Mouse (Mus musculus) stomach, embryonic 16.5 days (tissue): Measurements from ENCODE around the gene Ssxb6. TPM values are rescaled to one million over a fixed set of nuclear protein-coding genes. Genes with fewer than 3 reads are reported as not detected.
"Not testable (repeated sequence)": the region's sequence is repeated elsewhere in the genome, so short reads cannot be mapped to it uniquely, and the experiment has no call there.

Source experiments
- ATAC-seq: fragments of 200-750 bp; cut with Nextera tagmentation; 2 replicates; pipeline ENCODE4 v1.8.0; 2017; ENCODE audit warnings: moderate number of reproducible peaks, moderate TSS enrichment; ENCODE audit not compliant: insufficient read depth, low FRiP score
- H3K27ac ChIP-seq: fragments of 300-500 bp; sonication (generic); 2 replicates; pipeline ENCODE4 v1.5.1; 2014; ENCODE audit warnings: low read length
- H3K27me3 ChIP-seq: fragments of 300-500 bp; sonication (generic); 2 replicates; pipeline ENCODE4 v1.6.1; 2014; ENCODE audit warnings: low read length, control low read depth, mixed read lengths; ENCODE audit not compliant: control insufficient read depth, insufficient read depth
- H3K36me3 ChIP-seq: fragments of 300-500 bp; sonication (generic); 2 replicates; pipeline ENCODE4 v1.6.1; 2014; ENCODE audit warnings: low read length; ENCODE audit not compliant: control insufficient read depth, insufficient read depth
- H3K4me1 ChIP-seq: fragments of 300-500 bp; sonication (generic); 2 replicates; pipeline ENCODE4 v1.6.1; 2014; ENCODE audit warnings: low read length, control low read depth, mixed read lengths; ENCODE audit not compliant: control insufficient read depth, insufficient read depth
- H3K4me2 ChIP-seq: fragments of 300-500 bp; sonication (generic); 2 replicates; pipeline ENCODE4 v1.6.1; 2014; ENCODE audit warnings: low read depth, low read length, mixed read lengths
- H3K4me3 ChIP-seq: fragments of 300-500 bp; sonication (generic); replicated peaks from 2 replicates; pipeline ENCODE4 v1.5.1; 2014; ENCODE audit warnings: mild to moderate bottlenecking, low read length
- H3K9ac ChIP-seq: fragments of 300-500 bp; sonication (generic); 2 replicates; pipeline ENCODE4 v1.6.1; 2014; ENCODE audit warnings: low read length
- H3K9me3 ChIP-seq: fragments of 300-500 bp; sonication (generic); replicated peaks from 2 replicates; pipeline ENCODE4 v1.6.1; 2016; ENCODE audit warnings: low read length, control low read depth; ENCODE audit not compliant: control insufficient read depth
- WGBS: fragments of 180-500 bp; shearing (Covaris S2); extraction: QIAGEN DNeasy Blood & Tissue Kit; methylation state at CpG from one replicate; pipeline ENCODE4 v1.1.7; 2014; 5-methylcytosine and 5-hydroxymethylcytosine counted together
- polyA plus RNA-seq: library from polyadenylated mRNA; unstranded; fragments of >200 nt; fragmentation: Nextera tagmentation; extraction: Ambion mirVana; gene quantifications from 2 replicates; pipeline ENCODE4 v1.2.1, GENCODE M21; 2015

Gene Ssxb6
- not detected in 2 replicates for polyA plus RNA-seq

- H3K4me2 ChIP-seq, H3K4me1 ChIP-seq, H3K36me3 ChIP-seq, H3K9me3 ChIP-seq, H3K9ac ChIP-seq, H3K27ac ChIP-seq, ATAC-seq, H3K27me3 ChIP-seq, H3K4me3 ChIP-seq: not testable (repeated sequence)
- WGBS = 61% methylated on average over 4 of the region's 4 CpGs
These were observed at the start of gene Ssxb6 for GRCm38 (mm10) chrX:8548155-8548554. TSS of gene Ssxb6 (minus strand) at chrX:8548255.

GRCm38 (mm10) chrX:8591716-8592115, 43.7 kb upstream of the Ssxb6 start, which contains the start of gene Ssxb3:
TSS of gene Ssxb3 (minus strand) at chrX:8591816.
- ATAC-seq, H3K4me1 ChIP-seq: not testable (repeated sequence)
- whole genome bisulfite sequencing = 33% methylated on average over 1 of the region's 1 CpGs

GRCm38 (mm10) chrX:8524854-8525253, 23.2 kb downstream of the Ssxb6 start, which contains the start of gene Gm14459:
TSS of gene Gm14459 (minus strand) at chrX:8524954.
- no peak within 1 kb of the TSS for H3K4me3 ChIP-seq
- no peaks in the 10 kb centered on the region for H3K27me3 ChIP-seq
- 76% methylated on average over 2 of the region's 2 CpGs for WGBS
- H3K4me1 ChIP-seq = no peaks in the 10 kb centered on the region
- no peaks in the 10 kb centered on the region for H3K36me3 ChIP-seq
- no peak within 1 kb of the TSS for H3K4me2 ChIP-seq
- no peaks in the 10 kb centered on the region for H3K9me3 ChIP-seq
- no peak within 1 kb of the TSS for H3K27ac ChIP-seq
- no peak for ATAC-seq
- H3K9ac ChIP-seq = no peak within 1 kb of the TSS

More at GRCm38 (mm10) chrX:8591716-8592115, 43.7 kb upstream of the Ssxb6 start, which contains the start of gene Ssxb3:
- H3K27ac ChIP-seq, H3K9me3 ChIP-seq, H3K36me3 ChIP-seq, H3K4me2 ChIP-seq, H3K4me3 ChIP-seq, H3K27me3 ChIP-seq, H3K9ac ChIP-seq: not testable (repeated sequence)

Other genes starting within 250 kb of the Ssxb6 start
- gene Ssxb10, start 220.8 kb downstream of the Ssxb6 start, polyA plus RNA-seq = not detected in 2 replicates
- not detected in 2 replicates for gene Ssxb9, start 181.3 kb downstream of the Ssxb6 start, polyA plus RNA-seq
- not detected in 2 replicates for gene Ssxb1, start 134.9 kb downstream of the Ssxb6 start, polyA plus RNA-seq
- not detected in 2 replicates for gene Ssxb2, start 86.5 kb downstream of the Ssxb6 start, polyA plus RNA-seq
- gene Gm14459, start 23.3 kb downstream of the Ssxb6 start, polyA plus RNA-seq = not detected in 2 replicates
- not detected in 2 replicates for gene Ssxb3, start 43.6 kb upstream of the Ssxb6 start, polyA plus RNA-seq
- not detected in 2 replicates for gene Ssxb8, start 142.6 kb upstream of the Ssxb6 start, polyA plus RNA-seq
- gene Ssx9, start 200.2 kb upstream of the Ssxb6 start, polyA plus RNA-seq = not detected in 2 replicates